Mouse (Mus musculus): ENCODE data around the gene Cux2.
A peak's percentile ranks its signal among the peaks of the same experiment; 100 is the strongest.

Gene Cux2

GRCm38 (mm10) chr5:121909226-121909985 lies 140.5 kb downstream of the Cux2 start:
- no peak for DNase-seq

- no peak for DNase-seq
These were observed 144.2 kb downstream of the Cux2 start for GRCm38 (mm10) chr5:121905671-121906070.

- DNase-seq = no peak
These were observed 145.1 kb downstream of the Cux2 start for GRCm38 (mm10) chr5:121904799-121905198.

GRCm38 (mm10) chr5:121902809-121903745 lies 146.8 kb downstream of the Cux2 start:
- DNase-seq = no peak

- DNase-seq = no peak
These were observed 154.7 kb downstream of the Cux2 start for GRCm38 (mm10) chr5:121895117-121895756.

GRCm38 (mm10) chr5:121894647-121895046 lies 155.3 kb downstream of the Cux2 start:
- DNase-seq = no peak

- DNase-seq = no peak
These were observed 156.3 kb downstream of the Cux2 start for GRCm38 (mm10) chr5:121893581-121893980.

GRCm38 (mm10) chr5:121892281-121892680 lies 157.6 kb downstream of the Cux2 start:
- DNase-seq = no peak

GRCm38 (mm10) chr5:121890925-121891324 lies 159.0 kb downstream of the Cux2 start:
- no peak for DNase-seq

GRCm38 (mm10) chr5:121889819-121890362 lies 160.0 kb downstream of the Cux2 start:
- no peak for DNase-seq

GRCm38 (mm10) chr5:121889375-121889774 lies 160.5 kb downstream of the Cux2 start:
- DNase-seq = no peak

- DNase-seq = no peak
These were observed 166.5 kb downstream of the Cux2 start for GRCm38 (mm10) chr5:121883356-121883755.

- DNase-seq = peak; percentile 42 to 52
These were observed 170.7 kb downstream of the Cux2 start for GRCm38 (mm10) chr5:121879211-121879610.

GRCm38 (mm10) chr5:121878703-121879102 lies 171.2 kb downstream of the Cux2 start:
- DNase-seq = no peak

- DNase-seq = no peak
These were observed 173.0 kb downstream of the Cux2 start for GRCm38 (mm10) chr5:121876901-121877300.

GRCm38 (mm10) chr5:121875041-121875440 lies 174.9 kb downstream of the Cux2 start:
- DNase-seq = no peak

GRCm38 (mm10) chr5:121872158-121872557 lies 177.7 kb downstream of the Cux2 start:
- peak; percentile 49 to 50 for DNase-seq

GRCm38 (mm10) chr5:121871515-121872030 lies 178.3 kb downstream of the Cux2 start:
- DNase-seq = no peak

GRCm38 (mm10) chr5:121870832-121871231 lies 179.1 kb downstream of the Cux2 start:
- no peak for DNase-seq

- DNase-seq = no peak
These were observed 181.9 kb downstream of the Cux2 start for GRCm38 (mm10) chr5:121867963-121868362.

- DNase-seq = no peak
These were observed 185.6 kb downstream of the Cux2 start for GRCm38 (mm10) chr5:121864330-121864729.

GRCm38 (mm10) chr5:121861964-121862363 lies 187.9 kb downstream of the Cux2 start:
- DNase-seq = no peak

- DNase-seq = no peak
These were observed 191.5 kb downstream of the Cux2 start for GRCm38 (mm10) chr5:121858427-121858826.
